Mouse (Mus musculus) activated CD4-positive, CD25-positive, alpha-beta regulatory T cell, adult 4 months (primary cell): ENCODE measurements around the gene Slc2a13. TPM values are rescaled to one million over a fixed set of nuclear protein-coding genes. Genes with fewer than 3 reads are reported as not detected.

Experiments used
- ATAC-seq: one replicate; pipeline ENCODE4 v1.8.0; 2017
- polyA plus RNA-seq, 2 experiments: library from polyadenylated mRNA; unstranded; fragments of 100-300 nt; shearing (Covaris generic); gene quantifications; one replicate each; pipeline ENCODE4 v1.2.1; 2017

The Slc2a13 gene
- under 1 TPM in 1 of 2 experiments, not detected in 1; 0.13 TPM for polyA plus RNA-seq

- peak; percentile 32 for ATAC-seq
Measured at GRCm38 (mm10) chr15:91573111-91573538, at the start of gene Slc2a13. Gene Slc2a13 (minus strand): TSS chr15:91573261.

- ATAC-seq: no peak
Measured at GRCm38 (mm10) chr15:91616016-91616415, 43.0 kb upstream of the Slc2a13 start.

- no peak for ATAC-seq
Measured at GRCm38 (mm10) chr15:91615532-91615931, 42.5 kb upstream of the Slc2a13 start.

- ATAC-seq: no peak
Measured at GRCm38 (mm10) chr15:91613981-91614665, 41.1 kb upstream of the Slc2a13 start.

- no peak for ATAC-seq
Measured at GRCm38 (mm10) chr15:91609713-91610112, 36.7 kb upstream of the Slc2a13 start.

- no peak for ATAC-seq
Measured at GRCm38 (mm10) chr15:91608811-91609210, 35.8 kb upstream of the Slc2a13 start.

GRCm38 (mm10) chr15:91601197-91601596, 28.1 kb upstream of the Slc2a13 start:
- ATAC-seq: no peak

- ATAC-seq: no peak
Measured at GRCm38 (mm10) chr15:91597290-91597689, 24.2 kb upstream of the Slc2a13 start.

GRCm38 (mm10) chr15:91574492-91574891, 1.4 kb upstream of the Slc2a13 start:
- no peak for ATAC-seq

GRCm38 (mm10) chr15:91572421-91573069, 516 bp downstream of the Slc2a13 start:
- no peak for ATAC-seq

GRCm38 (mm10) chr15:91571981-91572380, 1.1 kb downstream of the Slc2a13 start:
- ATAC-seq: no peak

- no peak for ATAC-seq
Measured at GRCm38 (mm10) chr15:91566784-91567183, 6.3 kb downstream of the Slc2a13 start.

- ATAC-seq: no peak
Measured at GRCm38 (mm10) chr15:91565025-91565605, 7.9 kb downstream of the Slc2a13 start.

GRCm38 (mm10) chr15:91561728-91562127, 11.3 kb downstream of the Slc2a13 start:
- no peak for ATAC-seq

GRCm38 (mm10) chr15:91555336-91555736, 17.7 kb downstream of the Slc2a13 start:
- no peak for ATAC-seq

GRCm38 (mm10) chr15:91548586-91549268, 24.3 kb downstream of the Slc2a13 start:
- ATAC-seq: no peak

GRCm38 (mm10) chr15:91544586-91544985, 28.5 kb downstream of the Slc2a13 start:
- no peak for ATAC-seq

GRCm38 (mm10) chr15:91538439-91538838, 34.6 kb downstream of the Slc2a13 start:
- no peak for ATAC-seq

- ATAC-seq: no peak
Measured at GRCm38 (mm10) chr15:91526876-91527275, 46.2 kb downstream of the Slc2a13 start.

- no peak for ATAC-seq
Measured at GRCm38 (mm10) chr15:91526166-91526565, 46.9 kb downstream of the Slc2a13 start.

GRCm38 (mm10) chr15:91524451-91524850, 48.6 kb downstream of the Slc2a13 start:
- ATAC-seq: no peak

- no peak for ATAC-seq
Measured at GRCm38 (mm10) chr15:91503291-91503690, 69.8 kb downstream of the Slc2a13 start.

GRCm38 (mm10) chr15:91502661-91503060, 70.4 kb downstream of the Slc2a13 start:
- no peak for ATAC-seq
